Mouse (Mus musculus) C2C12 (cell line): Measurements from ENCODE around the gene Gstm1.

Experiments
- CTCF ChIP-seq: IDR thresholded peaks from one replicate; pipeline ENCODE4 v1.5.1; 2011; ENCODE audit not compliant: control insufficient read depth, insufficient read depth, insufficient read length
- MAX ChIP-seq: IDR thresholded peaks from one replicate; pipeline ENCODE4 v1.6.1; 2011; ENCODE audit warnings: mild to moderate bottlenecking, control low read depth

DNA sequence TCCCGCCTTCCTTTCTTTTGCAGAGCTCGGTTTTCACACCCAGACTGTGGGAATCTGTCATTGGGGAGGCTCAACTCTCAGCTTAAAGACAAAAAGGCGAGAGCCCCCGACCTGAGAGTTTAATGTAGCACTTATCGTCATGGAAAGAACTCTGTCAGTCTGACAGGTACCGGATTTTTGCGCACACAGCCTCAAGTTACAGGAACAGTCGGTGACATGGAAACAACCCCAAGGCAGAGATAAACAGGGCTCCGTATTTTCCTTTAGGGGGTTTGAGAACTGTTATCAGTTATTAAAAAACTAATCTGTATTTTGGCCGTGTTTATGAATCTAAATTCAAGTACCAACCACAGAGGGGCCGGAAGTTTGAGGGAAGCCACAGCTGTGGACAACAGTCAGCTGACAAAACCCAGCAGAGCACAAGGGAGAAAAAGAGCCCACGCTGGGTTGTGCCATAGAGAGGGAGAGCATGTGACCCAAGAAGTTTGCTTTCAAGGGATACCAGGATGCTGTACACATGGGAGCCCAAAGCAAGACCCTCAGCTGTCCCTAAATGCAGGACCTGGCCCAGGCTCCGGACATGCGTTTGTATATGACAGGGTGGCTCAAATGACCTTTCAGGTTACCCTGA, 532 bp upstream of the Gstm1 start:
- TF ChIP-seq MAX (no peak), CTCF (no peak)
